In the genomic region with DNA sequence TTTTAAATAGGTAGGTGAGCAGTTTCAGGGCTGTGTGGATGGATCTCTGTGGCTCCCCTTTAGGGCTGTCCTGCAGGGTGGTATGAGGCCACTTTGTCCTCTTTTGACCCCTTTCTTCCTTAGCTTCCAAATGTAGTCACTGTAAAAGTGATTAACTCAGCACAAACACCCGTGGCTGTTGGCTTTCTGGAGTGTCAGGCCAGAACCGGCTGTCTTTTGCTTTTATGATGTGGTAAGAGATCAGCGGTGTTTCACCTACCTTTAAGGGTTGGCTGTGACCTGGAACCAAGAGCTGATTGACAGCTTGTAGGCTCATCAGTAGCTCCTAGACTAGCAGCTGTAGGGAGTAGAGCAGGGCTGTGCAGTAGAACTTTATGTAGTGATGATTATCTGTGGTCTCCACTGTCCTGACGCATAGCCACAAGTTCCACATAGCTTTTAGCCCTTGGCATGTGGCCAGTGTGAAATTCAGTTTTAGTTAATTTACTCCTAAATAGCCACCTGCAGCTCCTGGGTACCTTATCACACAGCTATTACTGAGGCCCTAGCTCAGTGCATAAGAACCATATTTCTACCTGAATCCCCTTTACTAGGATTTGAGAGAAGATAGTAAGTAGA, we compare ENCODE assay signal across 17 mouse cellular contexts. TPM values are rescaled to one million over a fixed set of nuclear protein-coding genes. Genes with fewer than 3 reads are reported as not detected.
DNase-seq lines count a peak whose midpoint lies in the region; ATAC-seq and TF ChIP-seq lines count a peak whose summit lies in the region.
"Had no signal": no experiment of that assay in that cellular context is flagged by ENCODE, and none has a peak within 500 bp of the region (broad histone marks: within the 10 kb centered on the region; RNA-seq: fewer than 3 reads in every experiment).

No protein-coding gene starts in this region.

- no peak for TF ChIP-seq EP300 in stomach, postnatal 0 days (optimal IDR thresholded peaks at IDR 0.05)

- no peak overlapping the region for H3K4me3 ChIP-seq in heart, embryonic 12.5 days
- no peak overlapping the region for H3K4me3 ChIP-seq in limb, embryonic 12.5 days (replicated peaks)
- no peak overlapping the region for H3K4me3 ChIP-seq in limb, embryonic 10.5 days
- H3K4me3 ChIP-seq in limb, embryonic 13.5 days, result no peak overlapping the region
- no peak overlapping the region for H3K4me3 ChIP-seq in stomach, postnatal 0 days (ENCODE audit: low read depth, low read length)
- H3K4me3 ChIP-seq: embryonic facial prominence, embryonic 15.5 days; forebrain, embryonic 12.5 days; midbrain, embryonic 13.5 days had no signal

- no peak for DNase-seq in heart, adult 9 months (ENCODE audit: low spot score in 2 of 2)
- DNase-seq in limb, embryonic 10.5 days (ENCODE audit: low spot score), result no peak
- DNase-seq in stomach, postnatal 0 days (ENCODE audit: low spot score), result no peak
- DNase-seq in thymus, postnatal 4 days, result no peak
- DNase-seq: adrenal gland, postnatal 36 days; cerebellum, adult 11 months; kidney, postnatal 4 days; right cerebral cortex, postnatal 14 days; thymus, postnatal 36 days had no signal

- no peaks in the 10 kb centered on the region for H3K9me3 ChIP-seq in heart, embryonic 12.5 days (replicated peaks)
- H3K9me3 ChIP-seq in limb, embryonic 12.5 days, result no peaks in the 10 kb centered on the region
- H3K9me3 ChIP-seq in limb, embryonic 10.5 days (replicated peaks), result no peaks in the 10 kb centered on the region
- no peaks in the 10 kb centered on the region for H3K9me3 ChIP-seq in limb, embryonic 13.5 days
- no peaks in the 10 kb centered on the region for H3K9me3 ChIP-seq in stomach, postnatal 0 days (ENCODE audit: control insufficient read depth, low read length)
- H3K9me3 ChIP-seq: embryonic facial prominence, embryonic 15.5 days; forebrain, embryonic 12.5 days; midbrain, embryonic 13.5 days had no signal

- TF ChIP-seq CTCF in stomach, postnatal 0 days (IDR thresholded peaks at IDR 0.05; ENCODE audit: low read depth), result no peak

- no peak for ATAC-seq in heart, embryonic 12.5 days (ENCODE audit: insufficient number of reproducible peaks, low FRiP score)
- no peak for ATAC-seq in limb, embryonic 12.5 days (ENCODE audit: insufficient number of reproducible peaks, insufficient read depth, low FRiP score, low TSS enrichment, low read depth)
- ATAC-seq in limb, embryonic 13.5 days (ENCODE audit: low FRiP score, low read depth), result no peak
- ATAC-seq in stomach, postnatal 0 days (ENCODE audit: low FRiP score, low TSS enrichment), result no peak
- ATAC-seq: inflammation-experienced regulatory T-cells, adult 6 months; lung, postnatal 0 days had no signal

- peak overlapping the region; percentile 20; the same call in 1 of the 2 replicates for H3K9ac ChIP-seq in heart, embryonic 12.5 days
- no peak overlapping the region for H3K9ac ChIP-seq in limb, embryonic 12.5 days (replicated peaks)
- H3K9ac ChIP-seq in limb, embryonic 13.5 days, result 0 out of 2 replicates have a peak overlapping the region, but pooled peaks have one; percentile 25
- H3K9ac ChIP-seq in stomach, postnatal 0 days (ENCODE audit: low read length), result no peak overlapping the region
- H3K9ac ChIP-seq: embryonic facial prominence, embryonic 15.5 days; forebrain, embryonic 12.5 days; midbrain, embryonic 13.5 days had no signal

- 39% methylated on average over 4 of the region's 4 CpGs for WGBS in heart, embryonic 12.5 days
- WGBS in limb, embryonic 12.5 days, result 54% methylated on average over 4 of the region's 4 CpGs
- WGBS in limb, embryonic 10.5 days, result 68% methylated on average over 4 of the region's 4 CpGs
- WGBS in limb, embryonic 13.5 days, result 55% methylated on average over 4 of the region's 4 CpGs
- WGBS in stomach, postnatal 0 days, result 50% methylated on average over 4 of the region's 4 CpGs

- no peaks in the 10 kb centered on the region for H3K27me3 ChIP-seq in heart, embryonic 12.5 days (replicated peaks)
- no peaks in the 10 kb centered on the region for H3K27me3 ChIP-seq in limb, embryonic 12.5 days
- H3K27me3 ChIP-seq in limb, embryonic 10.5 days (ENCODE audit: low read depth, poor library complexity, severe bottlenecking), result no peaks in the 10 kb centered on the region
- no peaks in the 10 kb centered on the region for H3K27me3 ChIP-seq in limb, embryonic 13.5 days
- no peaks in the 10 kb centered on the region for H3K27me3 ChIP-seq in stomach, postnatal 0 days (ENCODE audit: control insufficient read depth, insufficient read depth, low read length)
- H3K27me3 ChIP-seq: embryonic facial prominence, embryonic 15.5 days; forebrain, embryonic 12.5 days; midbrain, embryonic 13.5 days had no signal

- no peaks in the 10 kb centered on the region for H3K36me3 ChIP-seq in heart, embryonic 12.5 days
- peaks cover 1% of the 10 kb centered on the region; the same call in 1 of the 2 replicates for H3K36me3 ChIP-seq in limb, embryonic 12.5 days
- no peaks in the 10 kb centered on the region for H3K36me3 ChIP-seq in limb, embryonic 10.5 days
- no peaks in the 10 kb centered on the region for H3K36me3 ChIP-seq in limb, embryonic 13.5 days
- no peaks in the 10 kb centered on the region for H3K36me3 ChIP-seq in stomach, postnatal 0 days (ENCODE audit: control insufficient read depth, insufficient read depth, low read length)
- H3K36me3 ChIP-seq: embryonic facial prominence, embryonic 15.5 days; forebrain, embryonic 12.5 days; midbrain, embryonic 13.5 days had no signal

- H3K27ac ChIP-seq in heart, embryonic 12.5 days (ENCODE audit: poor library complexity, severe bottlenecking), result peak overlapping the region; percentile 88
- 0 out of 2 replicates have a peak overlapping the region, but pooled peaks have one; percentile 23 for H3K27ac ChIP-seq in limb, embryonic 12.5 days
- no peak overlapping the region for H3K27ac ChIP-seq in limb, embryonic 10.5 days
- no peak overlapping the region for H3K27ac ChIP-seq in limb, embryonic 13.5 days
- H3K27ac ChIP-seq in stomach, postnatal 0 days (replicated peaks), result 0 out of 2 replicates have a peak overlapping the region, but pooled peaks have one; percentile 25
- H3K27ac ChIP-seq: embryonic facial prominence, embryonic 15.5 days; forebrain, embryonic 12.5 days; midbrain, embryonic 13.5 days had no signal

- peak overlapping the region; percentile 59; the same call in 1 of the 2 replicates for H3K4me2 ChIP-seq in heart, embryonic 12.5 days
- no peak overlapping the region for H3K4me2 ChIP-seq in limb, embryonic 12.5 days
- no peak overlapping the region for H3K4me2 ChIP-seq in limb, embryonic 13.5 days (replicated peaks)
- H3K4me2 ChIP-seq in stomach, postnatal 0 days (replicated peaks; ENCODE audit: low read depth), result no peak overlapping the region
- H3K4me2 ChIP-seq: embryonic facial prominence, embryonic 15.5 days; forebrain, embryonic 12.5 days; midbrain, embryonic 13.5 days had no signal

- H3K4me1 ChIP-seq in heart, embryonic 12.5 days (replicated peaks), result peaks cover 75% of the 10 kb centered on the region
- H3K4me1 ChIP-seq in limb, embryonic 12.5 days (replicated peaks), result peaks cover 10% of the 10 kb centered on the region
- H3K4me1 ChIP-seq in limb, embryonic 10.5 days, result peaks cover 22% of the 10 kb centered on the region
- H3K4me1 ChIP-seq in limb, embryonic 13.5 days, result peaks cover 17% of the 10 kb centered on the region
- H3K4me1 ChIP-seq in stomach, postnatal 0 days (replicated peaks; ENCODE audit: control insufficient read depth, insufficient read depth), result no peaks in the 10 kb centered on the region; the same call in 1 of the 2 replicates

RNA-seq across cellular contexts. Expression of a gene that starts 11.0 kb away (rescaled TPM):
- polyA plus RNA-seq in heart, embryonic 12.5 days (2016; fragmentation: Nextera tagmentation; extraction: Ambion mirVana), result 120 and 123 TPM in 2 replicates
- polyA plus RNA-seq in limb, embryonic 12.5 days (2016; fragmentation: Nextera tagmentation; extraction: Ambion mirVana), result 126 and 133 TPM in 2 replicates
- polyA plus RNA-seq in limb, embryonic 10.5 days (2016; fragmentation: Nextera tagmentation; extraction: Ambion mirVana), result 164 and 175 TPM in 2 replicates
- 106 and 107 TPM in 2 replicates for polyA plus RNA-seq in limb, embryonic 13.5 days (2015; fragmentation: Nextera tagmentation; extraction: Ambion mirVana)
- polyA plus RNA-seq in stomach, postnatal 0 days (2015; fragmentation: Nextera tagmentation; extraction: Ambion mirVana), result 139 and 144 TPM in 2 replicates

RNA-seq across cellular contexts. Expression of a gene that starts 13.4 kb away (rescaled TPM):
- polyA plus RNA-seq in heart, embryonic 12.5 days (2016; fragmentation: Nextera tagmentation; extraction: Ambion mirVana), result 1.9 and 2.4 TPM in 2 replicates
- 1.1 and 1.6 TPM in 2 replicates for polyA plus RNA-seq in limb, embryonic 12.5 days (2016; fragmentation: Nextera tagmentation; extraction: Ambion mirVana)
- 0.73 and 0.76 TPM in 2 replicates for polyA plus RNA-seq in limb, embryonic 10.5 days (2016; fragmentation: Nextera tagmentation; extraction: Ambion mirVana)
- 0.75 and 0.76 TPM in 2 replicates for polyA plus RNA-seq in limb, embryonic 13.5 days (2015; fragmentation: Nextera tagmentation; extraction: Ambion mirVana)
- 5.7 and 6.2 TPM in 2 replicates for polyA plus RNA-seq in stomach, postnatal 0 days (2015; fragmentation: Nextera tagmentation; extraction: Ambion mirVana)

RNA-seq across cellular contexts. Expression of a gene that starts 43.1 kb away (rescaled TPM):
- polyA plus RNA-seq in heart, embryonic 12.5 days (2016; fragmentation: Nextera tagmentation; extraction: Ambion mirVana), result 22.9 and 26.0 TPM in 2 replicates
- polyA plus RNA-seq in limb, embryonic 12.5 days (2016; fragmentation: Nextera tagmentation; extraction: Ambion mirVana), result 62.7 and 67.1 TPM in 2 replicates
- 52.8 and 60.6 TPM in 2 replicates for polyA plus RNA-seq in limb, embryonic 10.5 days (2016; fragmentation: Nextera tagmentation; extraction: Ambion mirVana)
- 61.2 and 64.5 TPM in 2 replicates for polyA plus RNA-seq in limb, embryonic 13.5 days (2015; fragmentation: Nextera tagmentation; extraction: Ambion mirVana)
- 14.5 and 15.9 TPM in 2 replicates for polyA plus RNA-seq in stomach, postnatal 0 days (2015; fragmentation: Nextera tagmentation; extraction: Ambion mirVana)

Comparison
In these comparisons a context has a peak if more than half of its experiments do, and no peak if none do; other contexts are left out.
1. H3K27ac ChIP-seq: peak in heart, embryonic 12.5 days (single experiment), limb, embryonic 12.5 days (single experiment) and stomach, postnatal 0 days (single experiment); none in limb, embryonic 10.5 days (single experiment) and limb, embryonic 13.5 days (single experiment).
2. H3K9ac ChIP-seq: peak in heart, embryonic 12.5 days (single experiment) and limb, embryonic 13.5 days (single experiment); none in limb, embryonic 12.5 days (single experiment) and stomach, postnatal 0 days (single experiment).